Mouse (Mus musculus) 416B (cell line): ENCODE measurements around the gene Ackr1.

Experiments used
- DNase-seq: peaks from one replicate; pipeline ENCODE4 v3.0.0; 2011; ENCODE audit warnings: low read depth

Gene Ackr1

GRCm38 (mm10) chr1:173333312-173334253, at the start of gene Ackr1:
TSS of gene Ackr1 (minus strand) at chr1:173333750.
- no peak for DNase-seq

GRCm38 (mm10) chr1:173381436-173381835, 47.9 kb upstream of the Ackr1 start:
- no peak for DNase-seq

- peak; percentile 47 for DNase-seq
Measured at GRCm38 (mm10) chr1:173377380-173378112, 44.0 kb upstream of the Ackr1 start.

- DNase-seq = no peak
Measured at GRCm38 (mm10) chr1:173374020-173374419, 40.5 kb upstream of the Ackr1 start.

- DNase-seq = no peak
Measured at GRCm38 (mm10) chr1:173371586-173371985, 38.0 kb upstream of the Ackr1 start.

GRCm38 (mm10) chr1:173370456-173370855, 36.9 kb upstream of the Ackr1 start:
- DNase-seq = no peak

GRCm38 (mm10) chr1:173369611-173370010, 36.1 kb upstream of the Ackr1 start:
- no peak for DNase-seq

GRCm38 (mm10) chr1:173367356-173368046, 34.0 kb upstream of the Ackr1 start, which contains the start of gene Cadm3:
TSS of gene Cadm3 (minus strand) at chr1:173367695.
- no peak for DNase-seq

GRCm38 (mm10) chr1:173366701-173367355, 33.3 kb upstream of the Ackr1 start:
- no peak for DNase-seq

- no peak for DNase-seq
Measured at GRCm38 (mm10) chr1:173365970-173366409, 32.4 kb upstream of the Ackr1 start.

GRCm38 (mm10) chr1:173364125-173364800, 30.7 kb upstream of the Ackr1 start:
- DNase-seq = no peak

- DNase-seq = no peak
Measured at GRCm38 (mm10) chr1:173363436-173363835, 29.9 kb upstream of the Ackr1 start.

- peak; percentile 51 for DNase-seq
Measured at GRCm38 (mm10) chr1:173361651-173362050, 28.1 kb upstream of the Ackr1 start.

GRCm38 (mm10) chr1:173359590-173360290, 26.2 kb upstream of the Ackr1 start:
- DNase-seq = no peak

GRCm38 (mm10) chr1:173357799-173358198, 24.2 kb upstream of the Ackr1 start:
- DNase-seq = no peak

- peak; percentile 16 for DNase-seq
Measured at GRCm38 (mm10) chr1:173356699-173357098, 23.1 kb upstream of the Ackr1 start.

- no peak for DNase-seq
Measured at GRCm38 (mm10) chr1:173355107-173355846, 21.7 kb upstream of the Ackr1 start.

GRCm38 (mm10) chr1:173350372-173350957, 16.9 kb upstream of the Ackr1 start, which contains the start of gene Aim2:
TSS of gene Aim2 (plus strand) at chr1:173350879.
- DNase-seq = no peak

- peak; percentile 5 for DNase-seq
Measured at GRCm38 (mm10) chr1:173349946-173350345, 16.4 kb upstream of the Ackr1 start.
